Mouse (Mus musculus) forebrain, embryonic 11.5 days (tissue): ENCODE measurements around the gene Zfp472. TPM values are rescaled to one million over a fixed set of nuclear protein-coding genes. Genes with fewer than 3 reads are reported as not detected.

Experiments used
- ATAC-seq: fragments of 200-750 bp; cut with Nextera tagmentation; replicated peaks from 2 replicates; pipeline ENCODE4 v1.8.0; 2017; ENCODE audit warnings: moderate TSS enrichment; ENCODE audit not compliant: low FRiP score
- DNase-seq: peaks from one replicate; pipeline ENCODE4 v3.0.0-alpha.2; 2017; ENCODE audit warnings: low spot score
- H3K27ac ChIP-seq: fragments of 300-500 bp; sonication (generic); 2 replicates; pipeline ENCODE4 v1.5.1; 2014; ENCODE audit warnings: low read depth, low read length
- H3K27me3 ChIP-seq: fragments of 300-500 bp; sonication (generic); 2 replicates; pipeline ENCODE4 v1.6.1; 2014; ENCODE audit warnings: mild to moderate bottlenecking, low read length, mixed read lengths; ENCODE audit not compliant: control insufficient read depth, insufficient read depth
- H3K36me3 ChIP-seq: fragments of 300-500 bp; sonication (generic); 2 replicates; pipeline ENCODE4 v1.6.1; 2014; ENCODE audit warnings: mild to moderate bottlenecking, low read length, moderate library complexity, mixed read lengths; ENCODE audit not compliant: control insufficient read depth, insufficient read depth
- H3K4me1 ChIP-seq: fragments of 300-500 bp; sonication (generic); replicated peaks from 2 replicates; pipeline ENCODE4 v1.6.1; 2014; ENCODE audit warnings: low read length, mixed read lengths; ENCODE audit not compliant: control insufficient read depth, insufficient read depth
- H3K4me2 ChIP-seq: fragments of 300-500 bp; sonication (generic); 2 replicates; pipeline ENCODE4 v1.6.1; 2014; ENCODE audit warnings: low read depth, mild to moderate bottlenecking, low read length, moderate library complexity, mixed read lengths; ENCODE audit not compliant: severe bottlenecking
- H3K4me3 ChIP-seq: fragments of 300-500 bp; sonication (generic); 2 replicates; pipeline ENCODE4 v1.5.1; 2014; ENCODE audit warnings: low read depth, low read length
- H3K9ac ChIP-seq: fragments of 300-500 bp; sonication (generic); 2 replicates; pipeline ENCODE4 v1.6.1; 2014; ENCODE audit warnings: low read length
- H3K9me3 ChIP-seq: fragments of 300-500 bp; sonication (generic); 2 replicates; pipeline ENCODE4 v1.6.1; 2016; ENCODE audit warnings: low read length, mixed read lengths; ENCODE audit not compliant: control insufficient read depth
- WGBS: fragments of 180-500 bp; shearing (Covaris S2); extraction: QIAGEN DNeasy Blood & Tissue Kit; methylation state at CpG from one replicate; pipeline ENCODE4 v1.1.7; 2014; 5-methylcytosine and 5-hydroxymethylcytosine counted together
- polyA plus RNA-seq: library from polyadenylated mRNA; unstranded; fragments of >200 nt; fragmentation: Nextera tagmentation; extraction: Ambion mirVana; gene quantifications from 2 replicates; pipeline ENCODE4 v1.2.1, GENCODE M21; 2014

The Zfp472 gene
- polyA plus RNA-seq, 1 experiment from 2014 or later: 14.6 TPM

GRCm38 (mm10) chr17:32943661-32944060 lies 22.0 kb upstream of the Zfp472 start:
- Histone ChIP-seq H3K9me3 (no peaks in the 10 kb centered on the region), H3K9ac (no peak overlapping the region), H3K27me3 (no peaks in the 10 kb centered on the region), H3K4me3 (no peak overlapping the region), H3K4me2 (no peak overlapping the region), H3K4me1 (no peaks in the 10 kb centered on the region), H3K36me3 (no peaks in the 10 kb centered on the region), H3K27ac (no peak overlapping the region)
- 88% methylated on average over 3 of the region's 3 CpGs for WGBS
- DNase-seq (no peak), ATAC-seq (no peak)

- ATAC-seq (no peak), DNase-seq (no peak)
- Histone ChIP-seq H3K9ac (no peak overlapping the region), H3K9me3 (no peaks in the 10 kb centered on the region), H3K4me3 (no peak overlapping the region), H3K27ac (no peak overlapping the region), H3K36me3 (no peaks in the 10 kb centered on the region), H3K27me3 (no peaks in the 10 kb centered on the region), H3K4me2 (no peak overlapping the region), H3K4me1 (no peaks in the 10 kb centered on the region)
- WGBS: 72% methylated on average over 3 of the region's 3 CpGs
These were observed 21.1 kb upstream of the Zfp472 start for GRCm38 (mm10) chr17:32944402-32945035.

- Histone ChIP-seq H3K4me3 (peak overlapping the region; percentile 17), H3K9ac (no peak overlapping the region; the same call in 1 of the 2 replicates), H3K4me1 (no peaks in the 10 kb centered on the region), H3K27ac (no peak overlapping the region), H3K9me3 (no peaks in the 10 kb centered on the region), H3K27me3 (no peaks in the 10 kb centered on the region), H3K36me3 (no peaks in the 10 kb centered on the region), H3K4me2 (peak overlapping the region; percentile 22; the same call in 1 of the 2 replicates)
- WGBS: 69% methylated on average over 9 of the region's 9 CpGs
- DNase-seq (no peak), ATAC-seq (no peak)
These were observed 18.9 kb upstream of the Zfp472 start for GRCm38 (mm10) chr17:32946716-32947115.

- H3K9ac ChIP-seq: no peak within 1 kb of the TSS; the same call in 1 of the 2 replicates
These were observed 18.2 kb upstream of the Zfp472 start, which contains the start of gene Cyp4f13 for GRCm38 (mm10) chr17:32947215-32947914. Gene Cyp4f13 (minus strand): TSS chr17:32947402.

GRCm38 (mm10) chr17:32950136-32950535 lies 15.5 kb upstream of the Zfp472 start:
- H3K9ac ChIP-seq: no peak overlapping the region
- no peaks in the 10 kb centered on the region for H3K4me1 ChIP-seq
- H3K27ac ChIP-seq: no peak overlapping the region
- H3K9me3 ChIP-seq: no peaks in the 10 kb centered on the region
- 85% methylated on average over 3 of the region's 3 CpGs for WGBS
- no peak for ATAC-seq
- no peak for DNase-seq
- H3K36me3 ChIP-seq: no peaks in the 10 kb centered on the region
- no peak overlapping the region for H3K4me2 ChIP-seq
- no peak overlapping the region for H3K4me3 ChIP-seq
- no peaks in the 10 kb centered on the region for H3K27me3 ChIP-seq

More at GRCm38 (mm10) chr17:32947215-32947914, 18.2 kb upstream of the Zfp472 start, which contains the start of gene Cyp4f13:
- no peaks in the 10 kb centered on the region for H3K4me1 ChIP-seq
- no peaks in the 10 kb centered on the region for H3K36me3 ChIP-seq
- H3K27me3 ChIP-seq: no peaks in the 10 kb centered on the region
- H3K4me2 ChIP-seq: peak within 1 kb of the TSS; percentile 22; the same call in 1 of the 2 replicates
- no peak within 1 kb of the TSS for H3K27ac ChIP-seq
- DNase-seq (peak; percentile 78), ATAC-seq (peak; percentile 58; the same call in 1 of the 2 replicates)
- no peaks in the 10 kb centered on the region for H3K9me3 ChIP-seq
- 50% methylated on average over 12 of the region's 12 CpGs for WGBS
- peak within 1 kb of the TSS; percentile 17 for H3K4me3 ChIP-seq

GRCm38 (mm10) chr17:32951006-32951405 lies 14.6 kb upstream of the Zfp472 start:
- Histone ChIP-seq H3K36me3 (no peaks in the 10 kb centered on the region), H3K4me1 (no peaks in the 10 kb centered on the region), H3K4me3 (no peak overlapping the region), H3K9me3 (no peaks in the 10 kb centered on the region), H3K27me3 (no peaks in the 10 kb centered on the region), H3K9ac (no peak overlapping the region), H3K27ac (no peak overlapping the region), H3K4me2 (no peak overlapping the region)
- DNase-seq (no peak), ATAC-seq (no peak)
- 85% methylated on average over 11 of the region's 11 CpGs for WGBS

- Histone ChIP-seq H3K4me1 (no peaks in the 10 kb centered on the region), H3K36me3 (no peaks in the 10 kb centered on the region), H3K4me2 (no peak overlapping the region), H3K27me3 (no peaks in the 10 kb centered on the region), H3K9ac (no peak overlapping the region), H3K9me3 (no peaks in the 10 kb centered on the region), H3K4me3 (no peak overlapping the region), H3K27ac (no peak overlapping the region)
- no peak for ATAC-seq
- peak; percentile 78 for DNase-seq
- WGBS: 33% methylated on average over 16 of the region's 16 CpGs
These were observed 14.2 kb upstream of the Zfp472 start for GRCm38 (mm10) chr17:32951441-32951840.

- DNase-seq: no peak
- Histone ChIP-seq H3K36me3 (no peaks in the 10 kb centered on the region), H3K9ac (peak overlapping the region; percentile 86), H3K4me1 (peaks cover 11% of the 10 kb centered on the region; the same call in 1 of the 2 replicates), H3K4me3 (peak overlapping the region; percentile 88), H3K4me2 (peak overlapping the region; percentile 69), H3K27ac (no peak overlapping the region), H3K9me3 (no peaks in the 10 kb centered on the region), H3K27me3 (no peaks in the 10 kb centered on the region)
- peak; percentile 45; the same call in 1 of the 2 replicates for ATAC-seq
- under 1% methylated on average over 14 of the region's 14 CpGs for WGBS
These were observed 376 bp upstream of the Zfp472 start for GRCm38 (mm10) chr17:32965253-32965622.
